ENCODE assay signal across 16 mouse cellular contexts in genomic region chr11:104386595-104386994, GRCm38 (mm10).
"Had no signal": no experiment of that assay in that cellular context is flagged by ENCODE, and none has a peak within 500 bp of the region (broad histone marks: within the 10 kb centered on the region; RNA-seq: fewer than 3 reads in every experiment).

No protein-coding gene starts in this region.

- H3K27me3 ChIP-seq: neural tube, embryonic 13.5 days; neural tube, embryonic 15.5 days; stomach, embryonic 15.5 days had no signal

- H3K4me1 ChIP-seq: neural tube, embryonic 15.5 days; stomach, embryonic 15.5 days had no signal

- H3K4me3 ChIP-seq: neural tube, embryonic 13.5 days; neural tube, embryonic 15.5 days; stomach, embryonic 15.5 days had no signal

- H3K27ac ChIP-seq: neural tube, embryonic 13.5 days; neural tube, embryonic 15.5 days; stomach, embryonic 15.5 days; stomach, postnatal 0 days had no signal

- H3K36me3 ChIP-seq: neural tube, embryonic 13.5 days; neural tube, embryonic 15.5 days; stomach, embryonic 15.5 days had no signal

- DNase-seq: retina, postnatal 1 day; right cerebral cortex, adult 18-20 months; right cerebral cortex, postnatal 14 days; right cerebral cortex, postnatal 25 days; right cerebral cortex, postnatal 4 days; spleen, adult 18-20 months; thymus, adult 18-20 months; thymus, adult 2 months; thymus, postnatal 14 days; thymus, postnatal 25 days; thymus, postnatal 36 days; thymus, postnatal 4 days had no signal

- H3K9me3 ChIP-seq: neural tube, embryonic 13.5 days; neural tube, embryonic 15.5 days; stomach, embryonic 15.5 days had no signal

- H3K9ac ChIP-seq: neural tube, embryonic 13.5 days; neural tube, embryonic 15.5 days; stomach, embryonic 15.5 days had no signal
